In genomic region chr10:127596321-127596941, GRCm38 (mm10) we compare ENCODE assay signal across 8 mouse cellular contexts. TPM values are rescaled to one million over a fixed set of nuclear protein-coding genes. Genes with fewer than 3 reads are reported as not detected.
DNase-seq lines count a peak whose midpoint lies in the region; ATAC-seq and TF ChIP-seq lines count a peak whose summit lies in the region.

No protein-coding gene starts in this region.

- intact Hi-C loops in gastrocnemius, postnatal 14 days (cut with DNase I; ENCODE audit: low total_unique reads): no loop called here
- intact Hi-C loops in gastrocnemius, postnatal 36 days (cut with DNase I): no loop called here

- peak; percentile 48 for DNase-seq in gastrocnemius, postnatal 14 days
- no peak for DNase-seq in gastrocnemius, postnatal 36 days
- DNase-seq in spleen, adult 2 months (ENCODE audit: low read depth in 1 of 2, low spot score in 2 of 2): no peak
- no peak for DNase-seq in spleen, postnatal 4 days (ENCODE audit: low spot score in 2 of 2)
- no peak for DNase-seq in liver, postnatal 0 days
- DNase-seq in testis, postnatal 10 days (ENCODE audit: low spot score): peak; percentile 79
- no peak for DNase-seq in kidney, adult 18-20 months

- H3K27ac ChIP-seq in spleen, adult 2 months (ENCODE audit: insufficient read depth, low read length): peak overlapping the region; percentile 52
- H3K27ac ChIP-seq in heart, embryonic 11.5 days (ENCODE audit: low read depth, low read length): peak overlapping the region; percentile 38; the same call in 1 of the 2 replicates
- H3K27ac ChIP-seq in liver, postnatal 0 days (ENCODE audit: low read depth): peak overlapping the region; percentile 19

- no peak overlapping the region for H3K9ac ChIP-seq in heart, embryonic 11.5 days (ENCODE audit: low read depth, low read length)
- no peak overlapping the region for H3K9ac ChIP-seq in liver, postnatal 0 days (replicated peaks)

- H3K4me2 ChIP-seq in heart, embryonic 11.5 days: 0 out of 2 replicates have a peak overlapping the region, but pooled peaks have one; percentile 0
- H3K4me2 ChIP-seq in liver, postnatal 0 days (ENCODE audit: low read depth, low read length): no peak overlapping the region

- H3K4me1 ChIP-seq in spleen, adult 2 months (ENCODE audit: control insufficient read depth, insufficient read depth, insufficient read length): peaks cover 8% of the 10 kb centered on the region; the same call in 1 of the 2 replicates
- peaks cover 73% of the 10 kb centered on the region for H3K4me1 ChIP-seq in heart, embryonic 11.5 days (ENCODE audit: control insufficient read depth, insufficient read depth, low read length)
- H3K4me1 ChIP-seq in liver, postnatal 0 days (ENCODE audit: insufficient read depth): peaks cover 57% of the 10 kb centered on the region

- no peaks in the 10 kb centered on the region for H3K9me3 ChIP-seq in heart, embryonic 11.5 days (replicated peaks; ENCODE audit: control insufficient read depth, low read length)
- no peaks in the 10 kb centered on the region for H3K9me3 ChIP-seq in liver, postnatal 0 days (ENCODE audit: low read length)

- TF ChIP-seq CTCF in spleen, adult 2 months (IDR thresholded peaks at IDR 0.05; ENCODE audit: extremely low read depth, insufficient read depth, insufficient read length, insufficient replicate concordance): no peak
- no peak for TF ChIP-seq CTCF in liver, postnatal 0 days (IDR thresholded peaks at IDR 0.05; ENCODE audit: low read depth)

- H3K27me3 ChIP-seq in spleen, adult 2 months (ENCODE audit: control insufficient read depth, insufficient read depth, low read length): no peaks in the 10 kb centered on the region
- H3K27me3 ChIP-seq in heart, embryonic 11.5 days (ENCODE audit: control insufficient read depth, insufficient read depth, low read length): no peaks in the 10 kb centered on the region
- H3K27me3 ChIP-seq in liver, postnatal 0 days (ENCODE audit: insufficient read depth, low read length): no peaks in the 10 kb centered on the region

- no peaks in the 10 kb centered on the region for H3K36me3 ChIP-seq in spleen, adult 2 months (ENCODE audit: control insufficient read depth, insufficient read depth, low read length)
- H3K36me3 ChIP-seq in heart, embryonic 11.5 days (ENCODE audit: control insufficient read depth, insufficient read depth, low read length): 0 out of 2 replicates have a peak, but pooled peaks cover 6% of the 10 kb centered on the region
- H3K36me3 ChIP-seq in liver, postnatal 0 days (replicated peaks; ENCODE audit: insufficient read depth, low read length): peaks cover 22% of the 10 kb centered on the region

- no peak for ATAC-seq in heart, embryonic 11.5 days (replicated peaks; ENCODE audit: insufficient number of reproducible peaks, low FRiP score, low TSS enrichment)
- ATAC-seq in liver, postnatal 0 days: peak; percentile 47

- H3K4me3 ChIP-seq in spleen, adult 2 months (ENCODE audit: extremely low read depth, insufficient read depth, insufficient read length): no peak overlapping the region
- H3K4me3 ChIP-seq in heart, embryonic 11.5 days (ENCODE audit: low read depth, low read length): no peak overlapping the region
- no peak overlapping the region for H3K4me3 ChIP-seq in liver, postnatal 0 days (ENCODE audit: low read depth, low read length)

- no peak for TF ChIP-seq POLR2A in spleen, adult 2 months (IDR thresholded peaks at IDR 0.05; ENCODE audit: low read depth, low read length)

- TF ChIP-seq EP300 in liver, postnatal 0 days (IDR thresholded peaks at IDR 0.05; ENCODE audit: low read depth): peak; percentile 45; the same call in 1 of the 2 replicates

- WGBS in spleen, adult 2 months: 69% methylated on average over 7 of the region's 7 CpGs
- 32% methylated on average over 7 of the region's 7 CpGs for WGBS in heart, embryonic 11.5 days (ENCODE audit: insufficient replicate concordance)
- 42% methylated on average over 7 of the region's 7 CpGs for WGBS in liver, postnatal 0 days (ENCODE audit: insufficient replicate concordance)

RNA-seq across cellular contexts. Expression of gene Lrp1, which starts 24.5 kb away (rescaled TPM):
- 100 to 1,000 TPM in 1 of 2 experiments, 10 to 100 TPM in 1; 73.8 to 101 TPM for total RNA-seq in gastrocnemius, postnatal 14 days (2021)
- 10 to 100 TPM; 48.6 to 49.1 TPM for total RNA-seq in gastrocnemius, postnatal 36 days (2021)
- polyA plus RNA-seq in spleen, adult 2 months (2012; rRNA removed): 98.7 and 99.4 TPM in 2 replicates
- polyA plus RNA-seq in heart, embryonic 11.5 days (2014; fragmentation: Nextera tagmentation; extraction: Ambion mirVana): 32.8 and 34.6 TPM in 2 replicates
- polyA plus RNA-seq in liver, postnatal 0 days (2015; fragmentation: Nextera tagmentation; extraction: Ambion mirVana): 44.7 and 49.2 TPM in 2 replicates

RNA-seq across cellular contexts. Expression of gene Stat6, which starts 46.4 kb away (rescaled TPM):
- 10 to 100 TPM; 16.1 to 16.6 TPM for total RNA-seq in gastrocnemius, postnatal 14 days (2021)
- 10 to 100 TPM; 15.4 to 15.5 TPM for total RNA-seq in gastrocnemius, postnatal 36 days (2021)
- 120 and 126 TPM in 2 replicates for polyA plus RNA-seq in spleen, adult 2 months (2012; rRNA removed)
- 21.0 and 27.1 TPM in 2 replicates for polyA plus RNA-seq in heart, embryonic 11.5 days (2014; fragmentation: Nextera tagmentation; extraction: Ambion mirVana)
- polyA plus RNA-seq in liver, postnatal 0 days (2015; fragmentation: Nextera tagmentation; extraction: Ambion mirVana): 11.3 and 13.0 TPM in 2 replicates

Comparison
In these comparisons a context has a peak if more than half of its experiments do, and no peak if none do; other contexts are left out.
1. DNase-seq: peak in gastrocnemius, postnatal 14 days (single experiment) and testis, postnatal 10 days (single experiment); none in gastrocnemius, postnatal 36 days (0 of 2), spleen, adult 2 months (0 of 2), spleen, postnatal 4 days (0 of 2), liver, postnatal 0 days (single experiment) and kidney, adult 18-20 months (single experiment).
2. Peak in every context shown above with its lines, with median percentiles within 50 percentile points of each other: H3K27ac ChIP-seq.